Mouse (Mus musculus): ENCODE measurements around the gene Yaf2. TPM values are rescaled to one million over a fixed set of nuclear protein-coding genes. Genes with fewer than 3 reads are reported as not detected.
"Not testable (repeated sequence)": the region's sequence is repeated elsewhere in the genome, so short reads cannot be mapped to it uniquely, and the experiment has no call there.

Yaf2 gene
- polyA plus RNA-seq, 2 experiments, result 14.3 to 23.1 TPM

DNA sequence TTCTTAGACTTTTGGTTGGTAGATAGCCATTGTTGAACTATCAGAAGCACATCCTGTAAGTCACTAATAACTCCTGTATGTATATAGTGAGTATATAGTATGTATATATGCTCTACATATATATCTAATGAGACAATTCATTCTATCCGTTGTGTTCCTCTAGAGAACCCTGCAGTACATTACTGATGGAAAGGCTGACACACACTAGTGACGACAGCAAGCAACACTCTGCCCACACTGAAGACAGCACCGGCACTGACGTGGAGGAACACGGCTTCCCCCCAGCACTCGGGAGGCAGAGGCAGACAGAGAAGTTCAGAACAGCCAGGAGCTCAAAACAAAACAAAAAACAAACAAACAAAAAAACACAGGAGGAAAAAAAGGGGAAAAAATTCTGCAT is 84.3 kb downstream of the Yaf2 start:
- ATAC-seq (ENCODE audit: insufficient read depth) (no peak), DNase-seq (ENCODE audit: low read depth in 3 of 3, low spot score in 3 of 3) (no peak)
- Histone ChIP-seq H3K9ac (replicated peaks) (no peak overlapping the region), H3K27me3 (ENCODE audit: control insufficient read depth, insufficient read depth, low read length) (no peaks in the 10 kb centered on the region), H3K4me2 (ENCODE audit: low read depth) (no peak overlapping the region), H3K4me1 (replicated peaks; ENCODE audit: control insufficient read depth in 2 of 2, insufficient read depth in 2 of 2, low read length in 1 of 2) (no peaks in the 10 kb centered on the region), H3K9me3 (ENCODE audit: control insufficient read depth, low read length) (no peaks in the 10 kb centered on the region), H3K27ac (no peak overlapping the region), H3K4me3 (ENCODE audit: insufficient read depth in 1 of 2, low read depth in 2 of 2, low read length in 2 of 2) (no peak overlapping the region), H3K36me3 (replicated peaks; ENCODE audit: control insufficient read depth, insufficient read depth, low read depth) (peaks cover 9% of the 10 kb centered on the region; the same call in 1 of the 2 replicates)
- 80% methylated on average over 6 of the region's 6 CpGs for WGBS (ENCODE audit: insufficient replicate concordance)
- TF ChIP-seq CTCF (IDR thresholded peaks at IDR 0.05; ENCODE audit: low read depth), result no peak
- no peak for TF ChIP-seq EP300 (IDR thresholded peaks at IDR 0.05; ENCODE audit: low read depth)

DNA sequence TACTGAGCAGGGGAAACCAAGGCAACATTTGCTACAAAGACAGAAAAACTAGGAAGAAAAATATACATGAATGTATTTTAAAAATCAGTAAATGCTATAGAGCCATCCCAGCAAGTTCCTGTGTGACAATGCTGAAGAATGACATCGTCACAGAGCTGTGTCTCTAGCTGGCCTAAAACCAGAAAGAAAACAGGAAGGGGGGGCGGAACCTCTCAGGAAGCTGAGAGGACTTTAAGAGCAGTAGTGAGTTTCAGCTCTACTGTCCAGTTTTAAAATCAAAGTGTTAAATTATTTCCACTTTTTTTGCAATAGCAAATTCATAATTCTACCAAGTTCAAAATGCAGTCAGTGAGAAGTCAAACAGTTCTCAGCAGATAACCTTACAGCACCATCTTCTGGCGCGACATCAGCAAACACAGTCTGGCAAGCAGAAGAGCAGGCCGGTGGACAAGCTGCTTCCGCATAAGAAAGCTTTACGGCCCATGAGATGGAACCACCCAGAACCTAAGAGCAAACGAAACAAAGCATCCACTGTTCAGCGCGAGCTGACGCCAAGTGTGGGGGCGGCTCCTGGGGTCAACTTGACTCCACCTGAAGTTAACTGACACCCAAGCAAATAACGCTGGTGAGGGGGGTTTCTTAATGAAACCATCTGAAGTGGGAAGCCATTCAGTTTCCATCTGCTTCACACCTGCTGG is 85.0 kb downstream of the Yaf2 start:
- DNase-seq (ENCODE audit: low read depth in 3 of 3, low spot score in 3 of 3) (no peak), ATAC-seq (ENCODE audit: insufficient read depth) (no peak)
- Histone ChIP-seq H3K4me1 (replicated peaks; ENCODE audit: control insufficient read depth in 2 of 2, insufficient read depth in 2 of 2, low read length in 1 of 2) (no peaks in the 10 kb centered on the region), H3K4me3 (ENCODE audit: insufficient read depth in 1 of 2, low read depth in 2 of 2, low read length in 2 of 2) (no peak overlapping the region), H3K27me3 (ENCODE audit: control insufficient read depth, insufficient read depth, low read length) (no peaks in the 10 kb centered on the region), H3K27ac (no peak overlapping the region), H3K36me3 (replicated peaks; ENCODE audit: control insufficient read depth, insufficient read depth, low read depth) (peaks cover 9% of the 10 kb centered on the region; the same call in 1 of the 2 replicates), H3K4me2 (ENCODE audit: low read depth) (no peak overlapping the region), H3K9me3 (ENCODE audit: control insufficient read depth, low read length) (no peaks in the 10 kb centered on the region), H3K9ac (replicated peaks) (no peak overlapping the region)
- 58% methylated on average over 13 of the region's 13 CpGs for WGBS (ENCODE audit: insufficient replicate concordance)
- TF ChIP-seq CTCF (IDR thresholded peaks at IDR 0.05; ENCODE audit: low read depth) (no peak), EP300 (IDR thresholded peaks at IDR 0.05; ENCODE audit: low read depth) (no peak)

DNA sequence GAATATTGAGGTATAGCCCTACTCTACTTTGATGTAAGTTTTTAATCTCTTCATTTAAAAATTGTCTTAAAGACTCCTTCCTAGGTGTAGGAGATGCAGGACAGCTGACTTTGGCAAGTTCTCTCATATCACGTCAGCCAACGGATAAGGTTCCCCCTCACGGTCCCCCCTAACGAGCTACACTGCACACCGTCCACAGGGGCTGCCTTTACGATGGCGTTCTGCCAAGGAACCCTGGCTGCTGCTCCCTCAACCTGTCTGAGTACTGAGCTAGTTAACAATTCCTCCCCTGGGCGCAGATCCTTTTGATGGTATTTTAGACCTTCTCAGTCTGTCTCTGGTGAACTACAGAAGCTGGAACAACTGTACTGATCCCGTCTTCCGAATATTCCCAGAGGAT is 93.5 kb downstream of the Yaf2 start:
- H3K9ac ChIP-seq (replicated peaks), result no peak overlapping the region
- H3K4me3 ChIP-seq (ENCODE audit: insufficient read depth in 1 of 2, low read depth in 2 of 2, low read length in 2 of 2), result no peak overlapping the region
- WGBS (ENCODE audit: insufficient replicate concordance), result 85% methylated on average over 10 of the region's 10 CpGs
- no peak for ATAC-seq (ENCODE audit: insufficient read depth)
- no peaks in the 10 kb centered on the region for H3K27me3 ChIP-seq (ENCODE audit: control insufficient read depth, insufficient read depth, low read length)
- no peak overlapping the region for H3K4me2 ChIP-seq (ENCODE audit: low read depth)
- no peaks in the 10 kb centered on the region for H3K4me1 ChIP-seq (replicated peaks; ENCODE audit: control insufficient read depth in 2 of 2, insufficient read depth in 2 of 2, low read length in 1 of 2)
- H3K9me3 ChIP-seq (ENCODE audit: control insufficient read depth, low read length), result no peaks in the 10 kb centered on the region
- DNase-seq (ENCODE audit: low read depth in 3 of 3, low spot score in 3 of 3), result no peak
- TF ChIP-seq EP300 (IDR thresholded peaks at IDR 0.05; ENCODE audit: low read depth) (no peak), CTCF (IDR thresholded peaks at IDR 0.05; ENCODE audit: low read depth) (no peak)
- H3K27ac ChIP-seq, result no peak overlapping the region
- peaks cover 3% of the 10 kb centered on the region for H3K36me3 ChIP-seq (replicated peaks; ENCODE audit: control insufficient read depth, insufficient read depth, low read depth)

DNA sequence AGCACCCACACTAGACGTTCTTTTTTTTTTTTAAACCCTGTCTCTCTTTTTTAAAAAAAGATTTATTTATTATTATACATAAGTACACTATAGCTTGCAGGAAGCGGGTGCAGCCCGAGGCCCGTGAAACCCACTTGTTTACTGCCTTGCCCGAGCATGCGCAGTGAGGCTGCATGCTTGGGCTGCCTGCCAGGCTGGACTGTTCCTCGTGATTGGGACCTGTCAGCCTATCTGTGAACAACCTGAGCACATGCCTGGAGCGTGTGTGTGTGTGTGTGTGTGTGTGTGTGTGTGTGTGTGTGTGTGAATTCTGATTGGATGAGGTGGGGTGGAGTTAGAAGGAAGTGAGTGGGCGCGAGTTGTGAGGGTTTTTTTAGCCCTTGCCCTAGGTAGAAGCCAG is 100.3 kb downstream of the Yaf2 start:
- not testable (repeated sequence) for H3K9ac ChIP-seq (replicated peaks); H3K27me3 ChIP-seq (ENCODE audit: control insufficient read depth, insufficient read depth, low read length); DNase-seq (ENCODE audit: low read depth in 3 of 3, low spot score in 3 of 3); H3K27ac ChIP-seq; H3K4me3 ChIP-seq (ENCODE audit: insufficient read depth in 1 of 2, low read depth in 2 of 2, low read length in 2 of 2); ATAC-seq (ENCODE audit: insufficient read depth); H3K4me1 ChIP-seq (replicated peaks; ENCODE audit: control insufficient read depth in 2 of 2, insufficient read depth in 2 of 2, low read length in 1 of 2); H3K4me2 ChIP-seq (ENCODE audit: low read depth); H3K9me3 ChIP-seq (ENCODE audit: control insufficient read depth, low read length); H3K36me3 ChIP-seq (replicated peaks; ENCODE audit: control insufficient read depth, insufficient read depth, low read depth)
- 79% methylated on average over 10 of the region's 10 CpGs for WGBS (ENCODE audit: insufficient replicate concordance)

Other genes with a start within 250 kb of the Yaf2 start
- 1.8 and 3.0 TPM in 2 replicates for gene Gxylt1, start 61.8 kb downstream of the Yaf2 start, polyA plus RNA-seq (2012; rRNA removed)
- 2.8 and 2.9 TPM in 2 replicates for gene Gxylt1, start 61.8 kb downstream of the Yaf2 start, polyA plus RNA-seq (2014; fragmentation: Nextera tagmentation; extraction: Ambion mirVana)
- 21.5 and 44.0 TPM in 2 replicates for gene Zcrb1, start 61.4 kb upstream of the Yaf2 start, polyA plus RNA-seq (2012; rRNA removed)
- 64.0 and 65.4 TPM in 2 replicates for gene Zcrb1, start 61.4 kb upstream of the Yaf2 start, polyA plus RNA-seq (2014; fragmentation: Nextera tagmentation; extraction: Ambion mirVana)
- 8.2 and 9.6 TPM in 2 replicates for gene Pphln1, start 61.4 kb upstream of the Yaf2 start, polyA plus RNA-seq (2012; rRNA removed)
- gene Pphln1, start 61.4 kb upstream of the Yaf2 start, polyA plus RNA-seq (2014; fragmentation: Nextera tagmentation; extraction: Ambion mirVana), result 9.7 and 10.1 TPM in 2 replicates

All from liver, embryonic 14.5 days (tissue).